Mouse (Mus musculus): ENCODE results near the gene Tex12. TPM values are rescaled to one million over a fixed set of nuclear protein-coding genes. Genes with fewer than 3 reads are reported as not detected.
A peak's percentile ranks its signal among the peaks of the same experiment; 100 is the strongest.

Tex12 gene
- total and polyA plus RNA-seq, 3 experiments, result not detected

GRCm38 (mm10) chr9:50515462-50515861 is 45.7 kb downstream of the Tex12 start:
- Histone ChIP-seq H3K27me3 (ENCODE audit: control insufficient read depth in 1 of 2, insufficient read depth in 2 of 2, low read length in 2 of 2) (peaks cover 0 to 4% of the 10 kb centered on the region in 2 experiments; a peak in 2 of 4 replicates), H3K9me3 (replicated peaks; ENCODE audit: insufficient read depth, low read length) (no peaks in the 10 kb centered on the region), H3K4me3 (ENCODE audit: control insufficient read depth in 1 of 2, insufficient read depth in 1 of 2, low read depth in 2 of 2, low read length in 2 of 2) (no peak overlapping the region), H3K27ac (ENCODE audit: control insufficient read depth, low read depth, low read length) (no peak overlapping the region), H3K79me2 (ENCODE audit: control insufficient read depth, insufficient read depth, low read length, poor library complexity) (no peaks in the 10 kb centered on the region), H3K36me3 (ENCODE audit: control insufficient read depth in 1 of 2, insufficient read depth in 2 of 2, low read length in 2 of 2) (no peaks in the 10 kb centered on the region), H3K4me1 (ENCODE audit: control insufficient read depth in 1 of 2, insufficient read depth in 2 of 2, low read length in 2 of 2) (peaks cover 0 to 6% of the 10 kb centered on the region in 2 experiments; a peak in 2 of 4 replicates), H3K9ac (ENCODE audit: control insufficient read depth, low read depth, low read length, poor library complexity, severe bottlenecking) (no peak overlapping the region)
- DNase-seq (ENCODE audit: low read depth, low spot score), result no peak
- TF ChIP-seq ZNF384 (IDR thresholded peaks at IDR 0.05; ENCODE audit: low read depth, low read length), result no peak
- no peak for TF ChIP-seq ZKSCAN1 (IDR thresholded peaks at IDR 0.05; ENCODE audit: low read depth, low read length)

- H3K79me2 ChIP-seq (ENCODE audit: control insufficient read depth, insufficient read depth, low read length, poor library complexity), result no peaks in the 10 kb centered on the region
- no peaks in the 10 kb centered on the region for H3K4me1 ChIP-seq (ENCODE audit: control insufficient read depth in 1 of 2, insufficient read depth in 2 of 2, low read length in 2 of 2)
- TF ChIP-seq MXI1 (IDR thresholded peaks at IDR 0.05; ENCODE audit: low read depth, low read length) (no peak), ZKSCAN1 (IDR thresholded peaks at IDR 0.05; ENCODE audit: low read depth, low read length) (no peak), EP300 (IDR thresholded peaks at IDR 0.05; ENCODE audit: low read depth in 1 of 2, low read length in 2 of 2) (no peak), POLR2AphosphoS5 (IDR thresholded peaks at IDR 0.05; ENCODE audit: borderline replicate concordance, low read depth, low read length) (no peak), USF1 (IDR thresholded peaks at IDR 0.05; ENCODE audit: low read depth, low read length) (peak; percentile 7; the same call in 1 of the 2 replicates), HCFC1 (IDR thresholded peaks at IDR 0.05; ENCODE audit: low read depth, low read length) (no peak), USF2 (IDR thresholded peaks at IDR 0.05; ENCODE audit: borderline replicate concordance in 1 of 2, insufficient read depth in 1 of 2, low read depth in 1 of 2, low read length in 2 of 2) (no peak)
- no peak overlapping the region for H3K9ac ChIP-seq (ENCODE audit: control insufficient read depth, low read depth, low read length, poor library complexity, severe bottlenecking)
- no peak overlapping the region for H3K27ac ChIP-seq (ENCODE audit: control insufficient read depth, low read depth, low read length)
- no peak overlapping the region for H3K4me3 ChIP-seq (ENCODE audit: control insufficient read depth in 1 of 2, insufficient read depth in 1 of 2, low read depth in 2 of 2, low read length in 2 of 2)
- no peaks in the 10 kb centered on the region for H3K36me3 ChIP-seq (ENCODE audit: control insufficient read depth in 1 of 2, insufficient read depth in 2 of 2, low read length in 2 of 2)
- H3K9me3 ChIP-seq (replicated peaks; ENCODE audit: insufficient read depth, low read length), result no peaks in the 10 kb centered on the region
- DNase-seq (ENCODE audit: low read depth, low spot score), result no peak
- peaks cover 0 to 6% of the 10 kb centered on the region in 2 experiments; a peak in 3 of 4 replicates for H3K27me3 ChIP-seq (ENCODE audit: control insufficient read depth in 1 of 2, insufficient read depth in 2 of 2, low read length in 2 of 2)
These were observed 53.6 kb downstream of the Tex12 start for GRCm38 (mm10) chr9:50507570-50507969.

Other genes starting within 250 kb of the Tex12 start
- 202 and 355 TPM in 2 replicates for gene Rpl10-ps3, start 216.4 kb downstream of the Tex12 start, total RNA-seq (2012; rRNA removed)
- gene Rpl10-ps3, start 216.4 kb downstream of the Tex12 start, polyA plus RNA-seq (2012; ENCODE audit: insufficient read depth in 1 of 2, insufficient read length in 2 of 2, low read depth in 1 of 2, low replicate concordance in 2 of 2, missing spikeins in 1 of 2), result 1,000 to 10,000 TPM in 1 of 2 experiments, 100 to 1,000 TPM in 1; 196 to 2,425 TPM
- 0.12 and 0.16 TPM in 2 replicates for gene Plet1, start 66.8 kb downstream of the Tex12 start, total RNA-seq (2012; rRNA removed)
- gene Plet1, start 66.8 kb downstream of the Tex12 start, polyA plus RNA-seq (2012; ENCODE audit: insufficient read depth in 1 of 2, insufficient read length in 2 of 2, low read depth in 1 of 2, low replicate concordance in 2 of 2, missing spikeins in 1 of 2), result under 1 TPM in 1 of 2 experiments, not detected in 1; 0.81 TPM
- gene Pts, start 32.6 kb downstream of the Tex12 start, total RNA-seq (2012; rRNA removed), result 24.4 and 24.6 TPM in 2 replicates
- gene Pts, start 32.6 kb downstream of the Tex12 start, polyA plus RNA-seq (2012; ENCODE audit: insufficient read depth in 1 of 2, insufficient read length in 2 of 2, low read depth in 1 of 2, low replicate concordance in 2 of 2, missing spikeins in 1 of 2), result 10 to 100 TPM in 1 of 2 experiments, not detected in 1; 24.6 TPM
- not detected in 2 replicates for gene Il18, start 6.5 kb downstream of the Tex12 start, total RNA-seq (2012; rRNA removed)
- not detected for gene Il18, start 6.5 kb downstream of the Tex12 start, polyA plus RNA-seq (2012; ENCODE audit: insufficient read depth in 1 of 2, insufficient read length in 2 of 2, low read depth in 1 of 2, low replicate concordance in 2 of 2, missing spikeins in 1 of 2)
- gene Bco2, start 6.1 kb downstream of the Tex12 start, total RNA-seq (2012; rRNA removed), result 0.07 TPM in 1 of 2 replicates, not detected in the other
- under 1 TPM in 1 of 2 experiments, not detected in 1; 0.07 TPM for gene Bco2, start 6.1 kb downstream of the Tex12 start, polyA plus RNA-seq (2012; ENCODE audit: insufficient read depth in 1 of 2, insufficient read length in 2 of 2, low read depth in 1 of 2, low replicate concordance in 2 of 2, missing spikeins in 1 of 2)
- gene Sdhd, start 42.5 kb upstream of the Tex12 start, total RNA-seq (2012; rRNA removed), result 312 and 340 TPM in 2 replicates
- 100 to 1,000 TPM in 1 of 2 experiments, not detected in 1; 375 TPM for gene Sdhd, start 42.5 kb upstream of the Tex12 start, polyA plus RNA-seq (2012; ENCODE audit: insufficient read depth in 1 of 2, insufficient read length in 2 of 2, low read depth in 1 of 2, low replicate concordance in 2 of 2, missing spikeins in 1 of 2)
- 227 and 247 TPM in 2 replicates for gene Timm8b, start 42.6 kb upstream of the Tex12 start, total RNA-seq (2012; rRNA removed)
- 100 to 1,000 TPM in 1 of 2 experiments, not detected in 1; 129 TPM for gene Timm8b, start 42.6 kb upstream of the Tex12 start, polyA plus RNA-seq (2012; ENCODE audit: insufficient read depth in 1 of 2, insufficient read length in 2 of 2, low read depth in 1 of 2, low replicate concordance in 2 of 2, missing spikeins in 1 of 2)
- 4.9 and 5.3 TPM in 2 replicates for gene Pih1d2, start 56.0 kb upstream of the Tex12 start, total RNA-seq (2012; rRNA removed)
- gene Pih1d2, start 56.0 kb upstream of the Tex12 start, polyA plus RNA-seq (2012; ENCODE audit: insufficient read depth in 1 of 2, insufficient read length in 2 of 2, low read depth in 1 of 2, low replicate concordance in 2 of 2, missing spikeins in 1 of 2), result 1 to 10 TPM in 1 of 2 experiments, not detected in 1; 4.6 TPM
- 8.7 and 10.4 TPM in 2 replicates for gene Nkapd1, start 56.1 kb upstream of the Tex12 start, total RNA-seq (2012; rRNA removed)
- 10 to 100 TPM in 1 of 2 experiments, not detected in 1; 20.2 TPM for gene Nkapd1, start 56.1 kb upstream of the Tex12 start, polyA plus RNA-seq (2012; ENCODE audit: insufficient read depth in 1 of 2, insufficient read length in 2 of 2, low read depth in 1 of 2, low replicate concordance in 2 of 2, missing spikeins in 1 of 2)
- 52.2 and 71.7 TPM in 2 replicates for gene Dlat, start 98.5 kb upstream of the Tex12 start, total RNA-seq (2012; rRNA removed)
- gene Dlat, start 98.5 kb upstream of the Tex12 start, polyA plus RNA-seq (2012; ENCODE audit: insufficient read depth in 1 of 2, insufficient read length in 2 of 2, low read depth in 1 of 2, low replicate concordance in 2 of 2, missing spikeins in 1 of 2), result 10 to 100 TPM in 1 of 2 experiments, not detected in 1; 77.4 TPM
- gene Dixdc1, start 178.2 kb upstream of the Tex12 start, total RNA-seq (2012; rRNA removed), result not detected in 2 replicates
- under 1 TPM in 1 of 2 experiments, not detected in 1; 0.07 TPM for gene Dixdc1, start 178.2 kb upstream of the Tex12 start, polyA plus RNA-seq (2012; ENCODE audit: insufficient read depth in 1 of 2, insufficient read length in 2 of 2, low read depth in 1 of 2, low replicate concordance in 2 of 2, missing spikeins in 1 of 2)
- not detected in 2 replicates for gene 2310030G06Rik, start 185.2 kb upstream of the Tex12 start, total RNA-seq (2012; rRNA removed)
- gene 2310030G06Rik, start 185.2 kb upstream of the Tex12 start, polyA plus RNA-seq (2012; ENCODE audit: insufficient read depth in 1 of 2, insufficient read length in 2 of 2, low read depth in 1 of 2, low replicate concordance in 2 of 2, missing spikeins in 1 of 2), result not detected
- not detected in 2 replicates for gene Cryab, start 190.0 kb upstream of the Tex12 start, total RNA-seq (2012; rRNA removed)
- not detected for gene Cryab, start 190.0 kb upstream of the Tex12 start, polyA plus RNA-seq (2012; ENCODE audit: insufficient read depth in 1 of 2, insufficient read length in 2 of 2, low read depth in 1 of 2, low replicate concordance in 2 of 2, missing spikeins in 1 of 2)
- not detected in 2 replicates for gene Hspb2, start 191.0 kb upstream of the Tex12 start, total RNA-seq (2012; rRNA removed)
- not detected for gene Hspb2, start 191.0 kb upstream of the Tex12 start, polyA plus RNA-seq (2012; ENCODE audit: insufficient read depth in 1 of 2, insufficient read length in 2 of 2, low read depth in 1 of 2, low replicate concordance in 2 of 2, missing spikeins in 1 of 2)
- 6.1 and 6.5 TPM in 2 replicates for gene Fdxacb1, start 206.9 kb upstream of the Tex12 start, total RNA-seq (2012; rRNA removed)
- 1 to 10 TPM in 1 of 2 experiments, not detected in 1; 9.7 TPM for gene Fdxacb1, start 206.9 kb upstream of the Tex12 start, polyA plus RNA-seq (2012; ENCODE audit: insufficient read depth in 1 of 2, insufficient read length in 2 of 2, low read depth in 1 of 2, low replicate concordance in 2 of 2, missing spikeins in 1 of 2)
- 23.3 and 24.0 TPM in 2 replicates for gene Alg9, start 213.7 kb upstream of the Tex12 start, total RNA-seq (2012; rRNA removed)
- 10 to 100 TPM in 1 of 2 experiments, not detected in 1; 46.7 TPM for gene Alg9, start 213.7 kb upstream of the Tex12 start, polyA plus RNA-seq (2012; ENCODE audit: insufficient read depth in 1 of 2, insufficient read length in 2 of 2, low read depth in 1 of 2, low replicate concordance in 2 of 2, missing spikeins in 1 of 2)
- gene 1110032A03Rik, start 214.2 kb upstream of the Tex12 start, total RNA-seq (2012; rRNA removed), result 7.1 and 9.2 TPM in 2 replicates
- gene 1110032A03Rik, start 214.2 kb upstream of the Tex12 start, polyA plus RNA-seq (2012; ENCODE audit: insufficient read depth in 1 of 2, insufficient read length in 2 of 2, low read depth in 1 of 2, low replicate concordance in 2 of 2, missing spikeins in 1 of 2), result 10 to 100 TPM in 1 of 2 experiments, not detected in 1; 12.8 TPM